Mouse (Mus musculus): ENCODE measurements around the gene Tor4a. TPM values are rescaled to one million over a fixed set of nuclear protein-coding genes. Genes with fewer than 3 reads are reported as not detected.

The Tor4a gene
- polyA plus RNA-seq, 1 experiment from 2014 or later = 7.5 TPM

GRCm38 (mm10) chr2:25157655-25158054 is 39.0 kb downstream of the Tor4a start:
- H3K4me2 ChIP-seq = no peak overlapping the region
- H3K4me1 ChIP-seq (ENCODE audit: insufficient read depth) = peaks cover 2% of the 10 kb centered on the region; the same call in 1 of the 2 replicates
- H3K36me3 ChIP-seq (ENCODE audit: insufficient read depth) = no peaks in the 10 kb centered on the region
- no peaks in the 10 kb centered on the region for H3K9me3 ChIP-seq (ENCODE audit: low read depth, low read length)
- H3K4me3 ChIP-seq (ENCODE audit: low read depth, low read length) = no peak overlapping the region
- H3K27ac ChIP-seq (ENCODE audit: low read depth) = no peak overlapping the region
- no peak for ATAC-seq (ENCODE audit: insufficient read depth)
- H3K9ac ChIP-seq = no peak overlapping the region
- WGBS = 40% methylated on average over 2 of the region's 2 CpGs
- no peaks in the 10 kb centered on the region for H3K27me3 ChIP-seq (ENCODE audit: insufficient read depth, low read length)
- peak; percentile 68 for TF ChIP-seq CTCF (IDR thresholded peaks at IDR 0.05; ENCODE audit: low read depth)
- DNase-seq = peak; percentile 72

GRCm38 (mm10) chr2:25156990-25157389 is 39.7 kb downstream of the Tor4a start:
- H3K27ac ChIP-seq (ENCODE audit: low read depth) = no peak overlapping the region
- H3K4me1 ChIP-seq (ENCODE audit: insufficient read depth) = no peaks in the 10 kb centered on the region
- H3K36me3 ChIP-seq (ENCODE audit: insufficient read depth) = no peaks in the 10 kb centered on the region
- no peak overlapping the region for H3K4me2 ChIP-seq
- H3K9ac ChIP-seq = no peak overlapping the region
- no peaks in the 10 kb centered on the region for H3K27me3 ChIP-seq (ENCODE audit: insufficient read depth, low read length)
- WGBS = 51% methylated on average over 2 of the region's 2 CpGs
- DNase-seq (no peak), ATAC-seq (ENCODE audit: insufficient read depth) (no peak)
- no peak overlapping the region for H3K4me3 ChIP-seq (ENCODE audit: low read depth, low read length)
- peak; percentile 51 for TF ChIP-seq CTCF (IDR thresholded peaks at IDR 0.05; ENCODE audit: low read depth)
- H3K9me3 ChIP-seq (ENCODE audit: low read depth, low read length) = no peaks in the 10 kb centered on the region

- Histone ChIP-seq H3K36me3 (ENCODE audit: insufficient read depth) (no peaks in the 10 kb centered on the region), H3K27me3 (ENCODE audit: insufficient read depth, low read length) (no peaks in the 10 kb centered on the region), H3K4me1 (ENCODE audit: insufficient read depth) (no peaks in the 10 kb centered on the region), H3K4me3 (ENCODE audit: low read depth, low read length) (no peak overlapping the region), H3K9ac (no peak overlapping the region), H3K9me3 (ENCODE audit: low read depth, low read length) (no peaks in the 10 kb centered on the region), H3K4me2 (no peak overlapping the region), H3K27ac (ENCODE audit: low read depth) (no peak overlapping the region)
- no peak for ATAC-seq (ENCODE audit: insufficient read depth)
- 82% methylated on average over 3 of the region's 3 CpGs for WGBS
- DNase-seq = no peak
- no peak for TF ChIP-seq CTCF (IDR thresholded peaks at IDR 0.05; ENCODE audit: low read depth)
These were observed 40.5 kb downstream of the Tor4a start for GRCm38 (mm10) chr2:25156177-25156576.

- Histone ChIP-seq H3K4me2 (no peak overlapping the region), H3K4me3 (ENCODE audit: low read depth, low read length) (no peak overlapping the region), H3K27me3 (ENCODE audit: insufficient read depth, low read length) (no peaks in the 10 kb centered on the region), H3K36me3 (ENCODE audit: insufficient read depth) (no peaks in the 10 kb centered on the region), H3K4me1 (ENCODE audit: insufficient read depth) (no peaks in the 10 kb centered on the region), H3K9me3 (ENCODE audit: low read depth, low read length) (no peaks in the 10 kb centered on the region), H3K27ac (ENCODE audit: low read depth) (no peak overlapping the region), H3K9ac (no peak overlapping the region)
- no peak for DNase-seq
- no peak for ATAC-seq (ENCODE audit: insufficient read depth)
- no peak for TF ChIP-seq CTCF (IDR thresholded peaks at IDR 0.05; ENCODE audit: low read depth)
- WGBS = 63% methylated on average over 4 of the region's 4 CpGs
These were observed 45.3 kb downstream of the Tor4a start for GRCm38 (mm10) chr2:25151280-25151956.

GRCm38 (mm10) chr2:25149643-25150042 is 47.0 kb downstream of the Tor4a start:
- no peaks in the 10 kb centered on the region for H3K27me3 ChIP-seq (ENCODE audit: insufficient read depth, low read length)
- no peak overlapping the region for H3K4me2 ChIP-seq
- no peak overlapping the region for H3K4me3 ChIP-seq (ENCODE audit: low read depth, low read length)
- DNase-seq (no peak), ATAC-seq (ENCODE audit: insufficient read depth) (no peak)
- no peaks in the 10 kb centered on the region for H3K9me3 ChIP-seq (ENCODE audit: low read depth, low read length)
- no peak overlapping the region for H3K27ac ChIP-seq (ENCODE audit: low read depth)
- H3K9ac ChIP-seq = no peak overlapping the region
- no peaks in the 10 kb centered on the region for H3K4me1 ChIP-seq (ENCODE audit: insufficient read depth)
- TF ChIP-seq CTCF (IDR thresholded peaks at IDR 0.05; ENCODE audit: low read depth) = no peak
- no peaks in the 10 kb centered on the region for H3K36me3 ChIP-seq (ENCODE audit: insufficient read depth)
- 58% methylated on average over 2 of the region's 2 CpGs for WGBS

- Histone ChIP-seq H3K27ac (ENCODE audit: low read depth) (no peak overlapping the region), H3K9ac (no peak overlapping the region), H3K4me2 (no peak overlapping the region), H3K9me3 (ENCODE audit: low read depth, low read length) (no peaks in the 10 kb centered on the region), H3K4me3 (ENCODE audit: low read depth, low read length) (no peak overlapping the region), H3K4me1 (ENCODE audit: insufficient read depth) (no peaks in the 10 kb centered on the region), H3K27me3 (ENCODE audit: insufficient read depth, low read length) (no peaks in the 10 kb centered on the region), H3K36me3 (ENCODE audit: insufficient read depth) (no peaks in the 10 kb centered on the region)
- DNase-seq (no peak), ATAC-seq (ENCODE audit: insufficient read depth) (no peak)
- TF ChIP-seq CTCF (IDR thresholded peaks at IDR 0.05; ENCODE audit: low read depth) = no peak
- WGBS = 65% methylated on average over 5 of the region's 5 CpGs
These were observed 48.8 kb downstream of the Tor4a start for GRCm38 (mm10) chr2:25147892-25148291.

- H3K9me3 ChIP-seq (ENCODE audit: low read depth, low read length) = no peaks in the 10 kb centered on the region
- H3K9ac ChIP-seq = no peak overlapping the region
- ATAC-seq (ENCODE audit: insufficient read depth) (no peak), DNase-seq (no peak)
- H3K4me1 ChIP-seq (ENCODE audit: insufficient read depth) = no peaks in the 10 kb centered on the region
- no peak overlapping the region for H3K4me2 ChIP-seq
- no peak overlapping the region for H3K4me3 ChIP-seq (ENCODE audit: low read depth, low read length)
- no peak for TF ChIP-seq CTCF (IDR thresholded peaks at IDR 0.05; ENCODE audit: low read depth)
- no peaks in the 10 kb centered on the region for H3K27me3 ChIP-seq (ENCODE audit: insufficient read depth, low read length)
- no peak overlapping the region for H3K27ac ChIP-seq (ENCODE audit: low read depth)
- H3K36me3 ChIP-seq (ENCODE audit: insufficient read depth) = no peaks in the 10 kb centered on the region
- 77% methylated on average over 5 of the region's 5 CpGs for WGBS
These were observed 49.3 kb downstream of the Tor4a start for GRCm38 (mm10) chr2:25147398-25147797.

Measured in lung, embryonic 14.5 days (tissue).